Mouse (Mus musculus): Measurements from ENCODE around the gene Nprl2. TPM values are rescaled to one million over a fixed set of nuclear protein-coding genes. Genes with fewer than 3 reads are reported as not detected.

Gene Nprl2
- total and polyA plus RNA-seq, 3 experiments: 17.2 to 33.6 (median 22.1) TPM

DNA sequence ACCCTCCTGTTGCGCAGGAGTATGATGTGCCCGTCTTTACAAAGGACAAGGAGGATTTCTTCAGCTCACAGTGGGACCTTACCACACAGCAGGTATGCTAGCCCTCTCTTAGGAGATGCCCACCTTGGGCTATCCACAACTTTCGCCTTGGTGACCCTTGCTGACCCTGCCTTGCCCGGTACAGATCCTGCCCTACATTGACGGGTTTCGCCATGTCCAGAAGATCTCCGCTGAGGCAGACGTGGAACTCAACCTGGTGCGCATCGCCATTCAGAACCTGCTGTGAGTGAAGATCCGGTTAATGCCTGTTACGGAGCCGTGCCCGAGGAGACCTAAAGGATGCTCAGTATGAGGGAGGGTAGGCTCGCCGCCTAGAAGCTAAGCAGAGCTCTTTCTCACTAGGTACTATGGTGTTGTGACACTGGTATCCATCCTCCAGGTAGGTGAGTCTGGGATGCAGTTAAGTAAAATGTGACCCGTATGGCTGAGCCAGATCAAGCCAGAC lies 2.2 kb downstream of the Nprl2 start:
- Histone ChIP-seq H3K9ac (ENCODE audit: low read depth, low read length) (no peak overlapping the region), H3K27ac (no peak overlapping the region), H3K4me1 (ENCODE audit: control insufficient read depth, insufficient read depth, low read length) (peaks cover 5% of the 10 kb centered on the region; the same call in 1 of the 2 replicates), H3K27me3 (ENCODE audit: control insufficient read depth, insufficient read depth, low read length) (no peaks in the 10 kb centered on the region), H3K4me3 (no peak overlapping the region), H3K36me3 (ENCODE audit: control insufficient read depth, insufficient read depth, low read length) (no peaks in the 10 kb centered on the region), H3K79me2 (replicated peaks; ENCODE audit: control insufficient read depth, insufficient read depth, low read length) (no peaks in the 10 kb centered on the region)
- intact Hi-C loops (cut with DNase I): loop anchor here (10.0 kb wide), 1 partner anchor 859 kb away; the partner anchor contains the start of gene Tex264
- DNase-seq: no peak
- 96% methylated on average over 17 of the region's 17 CpGs for WGBS
- no peak for TF ChIP-seq EP300 (IDR thresholded peaks at IDR 0.05; ENCODE audit: insufficient read depth, low read depth, low read length)
- TF ChIP-seq CTCF (IDR thresholded peaks at IDR 0.05): no peak
- no peak for TF ChIP-seq POLR2A (IDR thresholded peaks at IDR 0.05; ENCODE audit: insufficient read depth, low read depth, low read length)

DNA sequence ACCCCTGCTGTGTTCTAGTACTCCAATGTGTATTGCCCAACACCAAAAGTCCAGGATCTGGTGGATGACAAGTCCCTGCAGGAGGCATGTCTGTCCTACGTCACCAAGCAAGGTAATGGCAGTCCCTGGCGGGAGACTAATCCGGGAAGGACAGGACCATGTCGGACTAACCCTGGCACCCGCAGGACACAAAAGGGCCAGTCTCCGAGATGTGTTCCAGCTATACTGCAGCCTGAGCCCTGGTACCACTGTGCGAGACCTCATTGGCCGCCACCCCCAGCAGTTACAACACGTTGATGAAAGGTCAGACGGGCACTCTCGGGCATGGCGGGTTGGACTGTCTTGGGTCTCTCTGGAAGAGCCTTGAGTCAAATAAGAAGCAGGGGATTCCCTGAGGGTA lies 2.7 kb downstream of the Nprl2 start:
- no peak overlapping the region for H3K27ac ChIP-seq
- no peaks in the 10 kb centered on the region for H3K36me3 ChIP-seq (ENCODE audit: control insufficient read depth, insufficient read depth, low read length)
- DNase-seq: peak in 1 of 2 experiments; percentile 9
- no peaks in the 10 kb centered on the region for H3K79me2 ChIP-seq (replicated peaks; ENCODE audit: control insufficient read depth, insufficient read depth, low read length)
- 91% methylated on average over 12 of the region's 12 CpGs for WGBS
- TF ChIP-seq EP300 (IDR thresholded peaks at IDR 0.05; ENCODE audit: insufficient read depth, low read depth, low read length) (no peak), CTCF (IDR thresholded peaks at IDR 0.05) (no peak), POLR2A (IDR thresholded peaks at IDR 0.05; ENCODE audit: insufficient read depth, low read depth, low read length) (no peak)
- H3K4me3 ChIP-seq: no peak overlapping the region
- H3K9ac ChIP-seq (ENCODE audit: low read depth, low read length): no peak overlapping the region
- peaks cover 5% of the 10 kb centered on the region; the same call in 1 of the 2 replicates for H3K4me1 ChIP-seq (ENCODE audit: control insufficient read depth, insufficient read depth, low read length)
- no peaks in the 10 kb centered on the region for H3K27me3 ChIP-seq (ENCODE audit: control insufficient read depth, insufficient read depth, low read length)
- intact Hi-C loops (cut with DNase I): loop anchor here (10.0 kb wide), 1 partner anchor 860 kb away; the partner anchor contains the start of gene Tex264

DNA sequence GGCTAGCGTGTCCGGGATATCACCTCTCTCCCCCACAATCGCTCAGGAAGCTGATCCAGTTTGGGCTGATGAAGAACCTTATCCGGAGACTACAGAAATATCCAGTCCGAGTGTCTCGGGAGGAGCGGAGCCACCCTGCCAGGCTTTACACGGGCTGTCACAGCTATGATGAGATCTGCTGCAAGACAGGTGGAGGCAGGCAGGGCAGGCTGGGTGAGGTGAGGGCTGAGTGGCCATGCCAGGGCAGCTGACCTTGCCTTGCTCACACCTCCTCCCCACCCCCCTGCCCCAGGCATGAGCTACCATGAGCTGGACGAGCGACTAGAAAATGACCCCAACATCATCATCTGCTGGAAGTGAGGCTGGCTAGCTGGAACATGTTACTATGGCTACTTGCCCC lies 3.2 kb downstream of the Nprl2 start:
- no peak for TF ChIP-seq EP300 (IDR thresholded peaks at IDR 0.05; ENCODE audit: insufficient read depth, low read depth, low read length)
- TF ChIP-seq POLR2A (IDR thresholded peaks at IDR 0.05; ENCODE audit: insufficient read depth, low read depth, low read length): no peak
- TF ChIP-seq CTCF (IDR thresholded peaks at IDR 0.05): no peak
- Histone ChIP-seq H3K4me1 (ENCODE audit: control insufficient read depth, insufficient read depth, low read length) (peaks cover 5% of the 10 kb centered on the region; the same call in 1 of the 2 replicates), H3K27ac (no peak overlapping the region), H3K27me3 (ENCODE audit: control insufficient read depth, insufficient read depth, low read length) (no peaks in the 10 kb centered on the region), H3K9ac (ENCODE audit: low read depth, low read length) (no peak overlapping the region), H3K36me3 (ENCODE audit: control insufficient read depth, insufficient read depth, low read length) (no peaks in the 10 kb centered on the region), H3K4me3 (no peak overlapping the region), H3K79me2 (replicated peaks; ENCODE audit: control insufficient read depth, insufficient read depth, low read length) (no peaks in the 10 kb centered on the region)
- DNase-seq: peak in 1 of 2 experiments; percentile 6
- intact Hi-C loops (cut with DNase I): loop anchor here (10.0 kb wide), 1 partner anchor 860 kb away; the partner anchor contains the start of gene Tex264
- WGBS: 83% methylated on average over 10 of the region's 10 CpGs

DNA sequence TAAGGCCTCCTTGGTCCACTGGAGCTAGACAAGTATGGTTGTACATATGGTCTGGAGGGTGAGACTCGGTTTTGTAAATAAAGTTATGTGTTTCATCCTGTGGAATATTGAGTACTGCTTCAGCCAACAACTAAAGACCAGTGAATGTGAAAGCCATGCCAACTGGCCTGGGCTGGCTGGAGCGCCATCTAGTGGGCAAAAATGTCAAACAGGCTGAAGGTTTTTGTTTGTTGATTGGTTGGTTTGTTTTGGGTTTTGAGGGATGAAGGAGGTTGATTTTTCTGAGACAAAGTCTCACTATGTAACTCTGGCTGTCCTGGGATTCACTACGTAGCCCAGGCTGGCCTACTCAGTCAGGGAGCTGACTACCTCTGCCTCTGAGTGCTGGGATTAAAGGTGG lies 3.6 kb downstream of the Nprl2 start:
- H3K9ac ChIP-seq (ENCODE audit: low read depth, low read length): no peak overlapping the region
- no peak overlapping the region for H3K4me3 ChIP-seq
- TF ChIP-seq POLR2A (IDR thresholded peaks at IDR 0.05; ENCODE audit: insufficient read depth, low read depth, low read length) (no peak), CTCF (IDR thresholded peaks at IDR 0.05) (peak; percentile 100)
- peaks cover 5% of the 10 kb centered on the region; the same call in 1 of the 2 replicates for H3K4me1 ChIP-seq (ENCODE audit: control insufficient read depth, insufficient read depth, low read length)
- no peaks in the 10 kb centered on the region for H3K36me3 ChIP-seq (ENCODE audit: control insufficient read depth, insufficient read depth, low read length)
- DNase-seq: peak; percentile 65 to 77
- intact Hi-C loops (cut with DNase I): loop anchor here (10.0 kb wide), 1 partner anchor 861 kb away; the partner anchor contains the start of gene Tex264
- 15% methylated on average over 3 of the region's 3 CpGs for WGBS
- no peaks in the 10 kb centered on the region for H3K27me3 ChIP-seq (ENCODE audit: control insufficient read depth, insufficient read depth, low read length)
- H3K27ac ChIP-seq: no peak overlapping the region
- no peaks in the 10 kb centered on the region for H3K79me2 ChIP-seq (replicated peaks; ENCODE audit: control insufficient read depth, insufficient read depth, low read length)

DNA sequence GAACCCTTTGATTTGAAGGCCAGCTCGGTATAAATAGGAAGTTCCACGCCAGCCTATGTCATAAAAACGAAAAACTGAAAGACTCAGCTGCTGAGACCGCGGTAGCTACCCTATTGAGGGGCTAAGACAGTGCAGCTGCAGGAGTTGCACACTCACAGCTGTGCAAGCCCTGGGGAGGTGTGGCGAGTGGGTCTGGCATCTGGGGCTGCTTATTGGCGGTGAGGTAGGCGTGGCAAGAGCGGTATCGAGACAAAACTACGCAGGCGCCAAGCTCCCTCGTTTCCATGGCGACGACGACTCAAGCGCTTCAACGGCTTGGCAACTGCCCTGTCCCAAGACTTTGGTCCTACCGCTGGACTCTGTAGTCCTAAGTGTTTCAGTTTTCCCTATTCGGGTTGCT lies 5.0 kb downstream of the Nprl2 start, which contains the start of gene Zmynd10:
Zmynd10 (plus strand) TSS at position 273 of the 400 bp plus-strand sequence.
- Histone ChIP-seq H3K27ac (no peak within 1 kb of the TSS), H3K4me3 (0 out of 2 replicates have a peak within 1 kb of the TSS, but pooled peaks have one; percentile 10), H3K36me3 (ENCODE audit: control insufficient read depth, insufficient read depth, low read length) (no peaks in the 10 kb centered on the region), H3K9ac (ENCODE audit: low read depth, low read length) (no peak within 1 kb of the TSS), H3K27me3 (ENCODE audit: control insufficient read depth, insufficient read depth, low read length) (no peaks in the 10 kb centered on the region), H3K4me1 (ENCODE audit: control insufficient read depth, insufficient read depth, low read length) (peaks cover 10% of the 10 kb centered on the region), H3K79me2 (replicated peaks; ENCODE audit: control insufficient read depth, insufficient read depth, low read length) (no peaks in the 10 kb centered on the region)
- WGBS: 7% methylated on average over 20 of the region's 20 CpGs
- TF ChIP-seq CTCF (IDR thresholded peaks at IDR 0.05): no peak
- peak; percentile 82 to 89 for DNase-seq
- intact Hi-C loops (cut with DNase I): loop anchor here (10.0 kb wide), 1 partner anchor 862 kb away; the partner anchor contains the start of gene Tex264

DNA sequence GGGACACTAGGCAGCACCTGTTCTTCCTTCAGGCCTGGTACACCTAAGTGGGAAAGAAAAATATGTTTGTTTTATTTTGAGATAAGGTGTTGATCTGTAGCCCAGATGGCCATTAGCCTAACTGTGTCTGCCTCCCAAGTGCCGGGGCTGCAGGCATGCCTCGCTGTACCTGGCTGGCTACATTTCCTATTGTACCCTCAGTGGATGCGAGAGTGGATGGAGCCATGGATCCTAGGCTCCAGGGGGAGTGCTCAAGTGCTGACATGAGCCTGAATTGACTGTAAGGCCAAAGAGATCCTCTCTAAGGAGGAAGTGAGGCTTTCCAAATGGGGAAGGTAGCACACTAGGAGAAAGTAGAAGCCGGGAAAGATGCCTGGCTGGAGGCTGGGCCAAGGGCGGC lies 5.9 kb downstream of the Nprl2 start:
- peak in 1 of 2 experiments; percentile 31 for DNase-seq
- no peaks in the 10 kb centered on the region for H3K36me3 ChIP-seq (ENCODE audit: control insufficient read depth, insufficient read depth, low read length)
- H3K4me3 ChIP-seq: no peak overlapping the region
- no peak overlapping the region for H3K9ac ChIP-seq (ENCODE audit: low read depth, low read length)
- TF ChIP-seq CTCF (IDR thresholded peaks at IDR 0.05): no peak
- no peak for TF ChIP-seq POLR2A (IDR thresholded peaks at IDR 0.05; ENCODE audit: insufficient read depth, low read depth, low read length)
- no peak for TF ChIP-seq EP300 (IDR thresholded peaks at IDR 0.05; ENCODE audit: insufficient read depth, low read depth, low read length)
- H3K4me1 ChIP-seq (ENCODE audit: control insufficient read depth, insufficient read depth, low read length): peaks cover 10% of the 10 kb centered on the region
- no peak overlapping the region for H3K27ac ChIP-seq
- intact Hi-C loops (cut with DNase I): loop anchor here (10.0 kb wide), 1 partner anchor 863 kb away; the partner anchor contains the start of gene Tex264
- H3K27me3 ChIP-seq (ENCODE audit: control insufficient read depth, insufficient read depth, low read length): no peaks in the 10 kb centered on the region
- WGBS: 74% methylated on average over 5 of the region's 5 CpGs
- H3K79me2 ChIP-seq (replicated peaks; ENCODE audit: control insufficient read depth, insufficient read depth, low read length): no peaks in the 10 kb centered on the region
